Mouse (Mus musculus) adipocyte (in vitro differentiated cells): ENCODE measurements around the gene Emd.

Source experiments
- DNase-seq: peaks from one replicate; pipeline ENCODE4 v3.0.0-alpha.2; 2016; ENCODE audit warnings: low spot score

The Emd gene

DNA sequence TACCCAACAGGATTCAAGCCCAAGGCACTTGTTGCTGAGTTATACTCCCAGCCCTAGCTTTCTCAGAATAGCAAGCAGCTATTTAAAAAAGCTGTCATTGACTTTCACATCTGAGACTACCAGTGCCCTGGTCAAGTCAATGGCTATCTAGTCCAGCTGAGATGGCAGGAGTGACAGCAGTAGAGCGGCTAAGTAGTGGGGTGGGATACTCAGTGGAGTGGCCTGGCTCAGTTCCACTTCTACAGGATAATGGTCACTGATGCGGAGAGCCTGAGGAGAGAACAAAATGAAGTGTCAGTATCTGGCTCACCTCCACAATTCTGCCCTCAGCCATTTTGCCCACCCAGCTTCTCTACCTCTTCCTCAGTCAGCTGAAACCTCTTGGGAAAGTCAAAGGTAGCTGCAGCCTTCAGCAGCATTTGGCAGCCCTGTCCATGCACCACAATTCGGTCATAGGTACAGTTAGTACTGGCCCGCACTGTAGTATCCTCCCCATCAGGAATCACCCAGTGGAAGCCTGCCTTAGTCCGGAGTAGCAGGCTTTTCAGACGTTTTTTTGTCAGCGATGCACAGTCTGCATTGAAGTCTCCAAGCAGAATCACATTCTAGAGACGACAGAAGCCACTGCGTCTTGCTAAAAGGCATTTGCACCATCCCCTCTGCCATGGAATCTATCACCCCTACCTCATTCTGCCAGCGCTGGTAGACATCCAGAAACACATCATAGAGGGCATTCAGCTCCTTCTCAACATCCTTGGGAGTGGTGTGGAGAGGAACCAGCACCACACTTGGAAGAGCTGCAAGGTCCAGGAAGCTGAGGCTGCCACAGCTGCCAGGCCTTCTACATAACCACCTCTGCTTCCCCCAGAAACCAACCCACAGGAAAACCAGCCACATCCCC, 19.2 kb downstream of the Emd start:
- peak; percentile 44 for DNase-seq

- no peak for DNase-seq
Measured at GRCm38 (mm10) chrX:74277916-74278315, 23.4 kb downstream of the Emd start.

DNA sequence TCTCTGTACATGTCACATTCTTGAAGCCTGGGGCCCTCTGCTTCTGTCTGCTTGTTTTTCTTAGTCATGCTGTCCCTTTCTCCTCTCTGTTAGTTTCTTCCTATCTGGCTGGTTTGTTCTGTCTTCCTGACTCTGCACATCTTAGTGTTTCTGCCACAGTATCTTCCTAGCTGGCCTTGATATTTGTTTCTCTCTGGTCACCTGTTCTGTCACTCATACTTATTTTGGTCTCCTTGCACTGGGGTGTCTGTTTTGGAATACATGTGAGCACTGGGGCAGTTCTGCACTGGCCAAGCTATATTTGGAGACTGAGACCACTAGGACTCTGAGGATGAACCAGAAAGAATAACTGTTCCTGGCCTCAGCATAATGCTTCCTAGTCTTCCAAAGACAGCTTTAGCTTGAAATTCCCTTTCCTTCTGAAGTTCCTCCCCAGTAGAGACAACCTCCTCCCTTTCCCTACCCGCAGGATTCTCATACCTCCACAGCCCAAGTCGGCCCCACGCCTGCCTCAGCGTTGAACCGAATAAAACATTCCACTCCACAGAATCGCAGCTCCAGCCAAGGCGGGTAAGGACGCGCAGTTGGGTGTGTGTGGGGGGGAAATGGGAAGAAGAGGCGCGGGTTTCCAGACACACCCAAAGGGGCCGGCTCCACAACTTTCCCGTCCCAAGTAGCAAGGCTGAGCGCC, 26.7 kb downstream of the Emd start:
- DNase-seq: no peak

- peak; percentile 86 for DNase-seq
Measured at GRCm38 (mm10) chrX:74281732-74282394, 27.4 kb downstream of the Emd start, which contains the start of the genes Taz and Dnase1l1. Gene Taz (plus strand): TSS chrX:74281912. Gene Dnase1l1 (minus strand): TSS chrX:74282337.

- DNase-seq: peak; percentile 91
Measured at GRCm38 (mm10) chrX:74282395-74283091, 28.1 kb downstream of the Emd start.

- no peak for DNase-seq
Measured at GRCm38 (mm10) chrX:74283092-74283437, 28.6 kb downstream of the Emd start.

DNA sequence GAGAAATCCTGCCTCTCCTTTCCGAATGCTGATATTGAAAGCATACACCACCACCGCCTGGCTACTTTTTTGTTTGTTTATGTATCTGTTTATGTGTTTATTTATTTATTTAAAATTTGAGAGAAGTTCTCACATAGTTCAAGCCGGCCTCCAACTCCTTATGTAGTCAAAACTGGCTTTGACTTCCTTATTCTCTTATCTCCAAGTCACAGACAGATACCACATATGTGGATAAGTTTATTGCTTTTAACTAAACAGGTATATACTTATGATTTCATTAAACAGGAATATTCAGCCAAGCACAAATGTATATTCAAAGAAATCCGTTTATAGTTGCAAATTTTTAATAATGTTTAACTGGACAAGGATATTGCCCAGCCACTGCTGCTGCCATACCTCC, 38.9 kb downstream of the Emd start:
- no peak for DNase-seq

DNA sequence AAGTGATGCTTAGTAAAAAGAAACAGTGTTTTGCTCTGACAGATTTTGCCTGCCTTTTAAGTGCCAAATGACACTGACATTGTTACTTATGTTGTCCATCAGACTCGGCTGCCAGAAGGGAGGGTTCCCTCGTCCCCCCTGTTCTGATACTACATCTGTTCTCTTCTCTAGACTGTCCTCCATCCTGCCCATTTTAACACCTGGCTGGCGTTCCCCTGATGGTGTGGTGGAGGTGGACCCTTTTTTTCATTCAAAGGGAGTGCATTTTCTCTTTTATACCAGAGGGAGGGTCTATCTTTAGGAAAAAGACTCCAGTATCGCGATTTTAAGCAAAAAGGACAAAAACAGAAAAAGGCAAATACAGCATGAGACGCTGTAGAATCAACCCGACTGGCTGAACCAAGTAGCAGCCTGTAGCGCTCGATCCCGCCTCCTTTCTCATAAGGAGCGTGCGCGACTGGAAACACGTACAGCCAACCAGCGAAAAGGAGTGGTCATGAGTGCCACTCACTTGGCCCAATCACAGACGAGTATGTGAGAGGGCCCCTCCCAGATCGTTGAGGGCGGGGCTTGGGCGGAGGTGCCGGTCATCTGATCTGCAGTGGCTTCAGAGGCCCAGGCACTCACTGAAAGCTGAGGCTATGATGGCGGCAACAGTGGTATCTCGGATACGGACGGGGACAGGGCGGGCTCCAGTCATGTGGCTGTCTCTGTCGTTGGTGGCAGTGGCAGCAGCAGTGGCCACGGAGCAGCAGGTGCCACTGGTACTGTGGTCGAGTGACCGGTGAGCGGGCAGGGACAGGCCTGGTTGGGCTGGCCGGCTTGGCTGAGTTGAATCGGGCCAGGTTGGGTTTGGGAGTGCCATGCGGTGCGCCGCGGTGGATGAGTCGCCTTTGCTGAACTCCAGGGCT, 42.3 kb downstream of the Emd start, which contains the start of gene Atp6ap1:
TSS of gene Atp6ap1 (plus strand) at position 560 of the 911 bp plus-strand sequence.
- DNase-seq: peak; percentile 96

DNA sequence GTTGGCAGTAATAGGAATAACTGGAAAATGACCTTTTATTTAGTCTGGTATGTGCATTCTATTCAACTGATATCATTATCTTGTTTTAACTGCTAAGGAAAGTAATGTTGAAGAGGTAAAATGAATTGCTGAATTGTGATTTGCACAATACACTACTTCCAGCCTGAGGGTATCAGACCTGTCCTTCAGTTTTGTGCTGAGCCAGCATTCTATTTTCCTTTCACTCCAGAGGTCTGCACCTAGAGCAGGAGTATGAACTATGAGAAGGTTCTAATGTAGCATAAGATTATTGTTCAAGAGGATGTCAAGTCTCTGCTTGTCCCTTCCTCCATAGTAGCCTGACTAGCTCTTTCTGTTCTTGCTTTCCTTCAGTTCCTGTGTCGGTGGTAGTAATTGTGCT, 43.9 kb downstream of the Emd start:
- no peak for DNase-seq

DNA sequence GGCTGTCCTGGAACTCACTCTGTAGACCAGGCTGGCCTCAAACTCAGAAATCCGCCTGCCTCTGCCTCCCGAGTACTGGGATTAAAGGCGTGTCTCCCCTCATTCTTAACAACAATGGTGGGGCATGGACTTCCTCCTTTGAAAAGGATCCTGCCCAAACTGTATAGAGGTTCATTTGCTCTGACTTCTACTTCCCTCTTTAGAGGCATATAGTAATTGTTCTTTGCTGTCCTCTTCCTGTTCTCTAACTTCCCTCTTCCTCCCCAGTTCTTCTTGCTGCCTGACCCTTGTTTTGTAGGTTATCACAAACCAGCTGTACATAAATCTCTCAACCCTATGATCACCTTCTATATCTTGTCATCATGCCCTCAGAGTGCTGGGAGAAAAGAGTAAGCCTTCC, 45.2 kb downstream of the Emd start:
- DNase-seq: no peak

- DNase-seq: peak; percentile 74
Measured at GRCm38 (mm10) chrX:74304867-74305700, 50.6 kb downstream of the Emd start, which contains the start of gene Gdi1. Gene Gdi1 (plus strand): TSS chrX:74304998.
